ENCODE assay signal across 8 mouse cellular contexts in the genomic region with DNA sequence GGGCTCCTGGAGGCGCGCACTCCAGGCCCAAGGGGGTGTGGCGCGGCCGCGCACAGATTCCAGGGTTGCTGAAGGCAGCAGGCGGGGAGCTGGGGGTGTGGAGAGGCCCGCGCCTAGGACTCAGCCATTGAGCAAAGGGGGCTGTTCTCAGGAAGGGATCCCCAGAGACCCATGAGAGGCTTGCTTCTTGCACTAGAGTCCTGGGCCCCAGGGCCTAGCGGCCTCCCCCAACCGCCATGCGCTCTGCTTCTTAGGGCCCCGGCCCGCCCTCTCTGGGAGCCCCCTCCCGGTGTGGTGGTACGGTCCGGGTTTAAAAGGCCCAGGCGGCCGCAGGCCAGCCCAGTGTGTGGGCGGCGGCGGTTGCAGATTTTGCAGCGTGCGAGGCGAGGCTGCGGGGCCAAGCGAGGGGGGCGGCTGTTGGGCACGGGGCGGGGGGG. TPM values are rescaled to one million over a fixed set of nuclear protein-coding genes. Genes with fewer than 3 reads are reported as not detected.
DNase-seq lines count a peak whose midpoint lies in the region; ATAC-seq and TF ChIP-seq lines count a peak whose summit lies in the region.

A gene (plus strand): TSS at position 342 of the 437 bp plus-strand sequence.

- POLR2A ChIA-PET in Patski (lab: Charles Lee): interaction anchor here (1.6 kb wide), 1 partner anchor 40 kb away, joined by 3 read pairs; no protein-coding TSS in a partner anchor

- no peak for TF ChIP-seq CTCF in Patski (IDR thresholded peaks at IDR 0.05)

- no peaks in the 10 kb centered on the region for H3K36me3 ChIP-seq in hindbrain, embryonic 11.5 days (ENCODE audit: control insufficient read depth, insufficient read depth, low read length)

- peak within 1 kb of the TSS; percentile 64 for H3K9ac ChIP-seq in hindbrain, embryonic 11.5 days (ENCODE audit: low read depth, low read length)

- H3K4me1 ChIP-seq in hindbrain, embryonic 11.5 days (replicated peaks; ENCODE audit: control insufficient read depth, insufficient read depth, low read length): peaks cover 3% of the 10 kb centered on the region; the same call in 1 of the 2 replicates

- H3K9me3 ChIP-seq in hindbrain, embryonic 11.5 days (ENCODE audit: control insufficient read depth, low read length): no peaks in the 10 kb centered on the region

- H3K4me2 ChIP-seq in hindbrain, embryonic 11.5 days (replicated peaks; ENCODE audit: low read depth, low read length): peak within 1 kb of the TSS; percentile 59

- H3K27me3 ChIP-seq in Patski: peaks cover 8% of the 10 kb centered on the region
- H3K27me3 ChIP-seq in hindbrain, embryonic 11.5 days (ENCODE audit: control insufficient read depth, insufficient read depth, low read length): no peaks in the 10 kb centered on the region

- in situ Hi-C loops in Patski (cut with MboI; ENCODE audit: low pct_unique_long_range_greater_than_20kb): no loop called here

- WGBS in hindbrain, embryonic 11.5 days: 22% methylated on average over 17 of the region's 30 CpGs

- no peak for DNase-seq in Patski (ENCODE audit: low read depth, low spot score)
- peak; percentile 74 for DNase-seq in cerebellum, adult 9-11 months
- DNase-seq in frontal cortex, postnatal 10 days (ENCODE audit: low spot score in 2 of 2): peak; percentile 36 to 59
- DNase-seq in hindbrain, embryonic 11.5 days (ENCODE audit: low spot score): peak; percentile 77
- peak; percentile 47 to 53 for DNase-seq in layer of hippocampus, postnatal 25 days (ENCODE audit: extremely low spot score in 1 of 2, low spot score in 1 of 2)
- peak; percentile 51 for DNase-seq in lung, postnatal 25 days (ENCODE audit: low spot score)
- DNase-seq in retina, embryonic 14.5 days (ENCODE audit: low spot score): peak; percentile 75
- peak; percentile 68 for DNase-seq in thymus, postnatal 4 days

- CTCF ChIA-PET in Patski (lab: Charles Lee): no interaction called here

- ATAC-seq in Patski: peak; percentile 81
- peak; percentile 95 for ATAC-seq in hindbrain, embryonic 11.5 days (ENCODE audit: low FRiP score)

- H3K27ac ChIP-seq in hindbrain, embryonic 11.5 days (ENCODE audit: low read depth, low read length): peak within 1 kb of the TSS; percentile 76

- H3K4me3 ChIP-seq in hindbrain, embryonic 11.5 days (ENCODE audit: low read depth, low read length): peak within 1 kb of the TSS; percentile 52

RNA-seq across cellular contexts. Expression of the gene that starts here (rescaled TPM):
- polyA plus RNA-seq in Patski (2021): 15.5 TPM
- 19.2 and 22.3 TPM in 2 replicates for polyA plus RNA-seq in hindbrain, embryonic 11.5 days (2014; fragmentation: Nextera tagmentation; extraction: Ambion mirVana)
- total RNA-seq in layer of hippocampus, postnatal 25 days (2021): 10 to 100 TPM; 23.9 to 40.3 TPM
